Mouse (Mus musculus): ENCODE results near the gene Kcnn1. TPM values are rescaled to one million over a fixed set of nuclear protein-coding genes. Genes with fewer than 3 reads are reported as not detected.

Kcnn1 gene
- polyA plus RNA-seq, 1 experiment = 11.9 TPM

GRCm38 (mm10) chr8:70836666-70837065 lies 26.4 kb downstream of the Kcnn1 start:
- H3ac ChIP-seq (ENCODE audit: control insufficient read depth, insufficient read length) = no peak overlapping the region
- H3K4me3 ChIP-seq = no peak overlapping the region
- H3K36me3 ChIP-seq (ENCODE audit: control insufficient read depth, insufficient read depth) = no peaks in the 10 kb centered on the region
- TF ChIP-seq MAX (IDR thresholded peaks at IDR 0.05; ENCODE audit: low read depth) (no peak), POLR2AphosphoS2 (IDR thresholded peaks at IDR 0.05; ENCODE audit: insufficient read length, low read depth) (no peak), MYOG (IDR thresholded peaks at IDR 0.05; ENCODE audit: control insufficient read depth in 1 of 3, insufficient read depth in 1 of 3, insufficient read length in 2 of 3, low read depth in 2 of 3) (no peak), TCF3 (IDR thresholded peaks at IDR 0.05; ENCODE audit: insufficient read length, low read depth) (no peak), REST (IDR thresholded peaks at IDR 0.05; ENCODE audit: insufficient read depth, insufficient read length) (no peak), CEBPB (IDR thresholded peaks at IDR 0.05; ENCODE audit: insufficient read depth, poor library complexity, severe bottlenecking) (no peak), E2F4 (IDR thresholded peaks at IDR 0.05; ENCODE audit: insufficient read depth) (no peak), POLR2A (IDR thresholded peaks at IDR 0.05; ENCODE audit: insufficient read length, low read depth) (no peak), SRF (IDR thresholded peaks at IDR 0.05; ENCODE audit: control insufficient read depth, insufficient read length, low read depth) (no peak), MYOD1 (IDR thresholded peaks at IDR 0.05; ENCODE audit: control insufficient read depth in 1 of 3, insufficient read length in 2 of 3, low read depth in 2 of 3) (no peak), TCF12 (IDR thresholded peaks at IDR 0.05; ENCODE audit: insufficient read depth, poor library complexity, severe bottlenecking) (no peak), USF1 (IDR thresholded peaks at IDR 0.05; ENCODE audit: low read depth) (no peak)
- no peaks in the 10 kb centered on the region for H3K27me3 ChIP-seq (ENCODE audit: control insufficient read depth, insufficient read depth, insufficient read length)
- no peak overlapping the region for H3K4me2 ChIP-seq (ENCODE audit: low read depth)
- no peaks in the 10 kb centered on the region for H3K79me2 ChIP-seq (ENCODE audit: control insufficient read depth, insufficient read depth)

GRCm38 (mm10) chr8:70834071-70834470 lies 29.0 kb downstream of the Kcnn1 start:
- no peak overlapping the region for H3K4me3 ChIP-seq
- no peak overlapping the region for H3K4me2 ChIP-seq (ENCODE audit: low read depth)
- no peak overlapping the region for H3ac ChIP-seq (ENCODE audit: control insufficient read depth, insufficient read length)

DNA sequence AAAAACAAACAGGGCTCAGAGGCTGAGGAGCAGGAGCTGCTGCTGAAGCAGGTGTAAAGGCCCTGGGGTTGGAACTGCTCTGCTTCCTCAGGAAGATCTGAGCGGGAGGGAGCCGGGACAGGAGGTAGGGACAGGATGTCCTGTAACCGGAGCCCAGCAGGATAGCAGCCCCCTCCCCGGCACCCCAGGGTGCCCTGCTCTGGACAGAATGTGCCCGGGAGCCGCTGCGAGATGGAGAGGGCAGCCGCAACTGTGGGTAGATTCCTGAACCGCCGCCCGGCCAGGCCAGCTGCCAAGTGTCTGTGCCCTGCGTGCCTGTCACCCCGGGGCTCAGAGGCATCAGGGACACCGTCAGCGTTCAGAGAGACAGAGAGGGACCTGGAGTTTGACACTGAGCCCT lies 29.5 kb downstream of the Kcnn1 start:
- no peak for TF ChIP-seq CEBPB (IDR thresholded peaks at IDR 0.05; ENCODE audit: insufficient read depth, poor library complexity, severe bottlenecking)
- no peak for TF ChIP-seq MYOD1 (IDR thresholded peaks at IDR 0.05; ENCODE audit: control insufficient read depth in 1 of 3, insufficient read length in 2 of 3, low read depth in 2 of 3)
- no peak for TF ChIP-seq E2F4 (IDR thresholded peaks at IDR 0.05; ENCODE audit: insufficient read depth)
- no peak for TF ChIP-seq TCF3 (IDR thresholded peaks at IDR 0.05; ENCODE audit: insufficient read length, low read depth)
- no peak for TF ChIP-seq TCF12 (IDR thresholded peaks at IDR 0.05; ENCODE audit: insufficient read depth, poor library complexity, severe bottlenecking)
- no peak for TF ChIP-seq POLR2AphosphoS2 (IDR thresholded peaks at IDR 0.05; ENCODE audit: insufficient read length, low read depth)
- TF ChIP-seq SRF (IDR thresholded peaks at IDR 0.05; ENCODE audit: control insufficient read depth, insufficient read length, low read depth) = no peak
- TF ChIP-seq MYOG (IDR thresholded peaks at IDR 0.05; ENCODE audit: control insufficient read depth in 1 of 3, insufficient read depth in 1 of 3, insufficient read length in 2 of 3, low read depth in 2 of 3) = peak in 1 of 3 experiments; percentile 30

More at GRCm38 (mm10) chr8:70834071-70834470, 29.0 kb downstream of the Kcnn1 start:
- H3K79me2 ChIP-seq (ENCODE audit: control insufficient read depth, insufficient read depth) = no peaks in the 10 kb centered on the region
- TF ChIP-seq POLR2A (IDR thresholded peaks at IDR 0.05; ENCODE audit: insufficient read length, low read depth) = no peak
- TF ChIP-seq TCF3 (IDR thresholded peaks at IDR 0.05; ENCODE audit: insufficient read length, low read depth) = no peak
- no peak for TF ChIP-seq SRF (IDR thresholded peaks at IDR 0.05; ENCODE audit: control insufficient read depth, insufficient read length, low read depth)
- TF ChIP-seq REST (IDR thresholded peaks at IDR 0.05; ENCODE audit: insufficient read depth, insufficient read length) = no peak
- no peak for TF ChIP-seq TCF12 (IDR thresholded peaks at IDR 0.05; ENCODE audit: insufficient read depth, poor library complexity, severe bottlenecking)
- TF ChIP-seq CEBPB (IDR thresholded peaks at IDR 0.05; ENCODE audit: insufficient read depth, poor library complexity, severe bottlenecking) = no peak
- no peak for TF ChIP-seq MYOG (IDR thresholded peaks at IDR 0.05; ENCODE audit: control insufficient read depth in 1 of 3, insufficient read depth in 1 of 3, insufficient read length in 2 of 3, low read depth in 2 of 3)
- TF ChIP-seq USF1 (IDR thresholded peaks at IDR 0.05; ENCODE audit: low read depth) = no peak
- TF ChIP-seq MYOD1 (IDR thresholded peaks at IDR 0.05; ENCODE audit: control insufficient read depth in 1 of 3, insufficient read length in 2 of 3, low read depth in 2 of 3) = no peak
- no peak for TF ChIP-seq MAX (IDR thresholded peaks at IDR 0.05; ENCODE audit: low read depth)
- no peak for TF ChIP-seq E2F4 (IDR thresholded peaks at IDR 0.05; ENCODE audit: insufficient read depth)
- no peak for TF ChIP-seq POLR2AphosphoS2 (IDR thresholded peaks at IDR 0.05; ENCODE audit: insufficient read length, low read depth)
- H3K36me3 ChIP-seq (ENCODE audit: control insufficient read depth, insufficient read depth) = no peaks in the 10 kb centered on the region
- no peaks in the 10 kb centered on the region for H3K27me3 ChIP-seq (ENCODE audit: control insufficient read depth, insufficient read depth, insufficient read length)

GRCm38 (mm10) chr8:70833018-70833482 lies 30.0 kb downstream of the Kcnn1 start:
- Histone ChIP-seq H3K4me3 (no peak overlapping the region), H3K79me2 (ENCODE audit: control insufficient read depth, insufficient read depth) (no peaks in the 10 kb centered on the region), H3K4me2 (ENCODE audit: low read depth) (peak overlapping the region; percentile 38), H3K27me3 (ENCODE audit: control insufficient read depth, insufficient read depth, insufficient read length) (no peaks in the 10 kb centered on the region), H3K36me3 (ENCODE audit: control insufficient read depth, insufficient read depth) (no peaks in the 10 kb centered on the region), H3ac (ENCODE audit: control insufficient read depth, insufficient read length) (no peak overlapping the region)
- no peak for TF ChIP-seq USF1 (IDR thresholded peaks at IDR 0.05; ENCODE audit: low read depth)
- TF ChIP-seq TCF3 (IDR thresholded peaks at IDR 0.05; ENCODE audit: insufficient read length, low read depth) = no peak
- no peak for TF ChIP-seq POLR2AphosphoS2 (IDR thresholded peaks at IDR 0.05; ENCODE audit: insufficient read length, low read depth)
- TF ChIP-seq MAX (IDR thresholded peaks at IDR 0.05; ENCODE audit: low read depth) = no peak
- no peak for TF ChIP-seq REST (IDR thresholded peaks at IDR 0.05; ENCODE audit: insufficient read depth, insufficient read length)
- no peak for TF ChIP-seq TCF12 (IDR thresholded peaks at IDR 0.05; ENCODE audit: insufficient read depth, poor library complexity, severe bottlenecking)
- no peak for TF ChIP-seq SRF (IDR thresholded peaks at IDR 0.05; ENCODE audit: control insufficient read depth, insufficient read length, low read depth)
- no peak for TF ChIP-seq POLR2A (IDR thresholded peaks at IDR 0.05; ENCODE audit: insufficient read length, low read depth)
- no peak for TF ChIP-seq E2F4 (IDR thresholded peaks at IDR 0.05; ENCODE audit: insufficient read depth)
- TF ChIP-seq MYOD1 (IDR thresholded peaks at IDR 0.05; ENCODE audit: control insufficient read depth in 1 of 3, insufficient read length in 2 of 3, low read depth in 2 of 3) = no peak
- TF ChIP-seq CEBPB (IDR thresholded peaks at IDR 0.05; ENCODE audit: insufficient read depth, poor library complexity, severe bottlenecking) = no peak
- TF ChIP-seq MYOG (IDR thresholded peaks at IDR 0.05; ENCODE audit: control insufficient read depth in 1 of 3, insufficient read depth in 1 of 3, insufficient read length in 2 of 3, low read depth in 2 of 3) = no peak

More for the DNA sequence above, 29.5 kb downstream of the Kcnn1 start:
- Histone ChIP-seq H3ac (ENCODE audit: control insufficient read depth, insufficient read length) (no peak overlapping the region), H3K4me2 (ENCODE audit: low read depth) (peak overlapping the region; percentile 38), H3K36me3 (ENCODE audit: control insufficient read depth, insufficient read depth) (no peaks in the 10 kb centered on the region), H3K79me2 (ENCODE audit: control insufficient read depth, insufficient read depth) (no peaks in the 10 kb centered on the region), H3K27me3 (ENCODE audit: control insufficient read depth, insufficient read depth, insufficient read length) (no peaks in the 10 kb centered on the region), H3K4me3 (no peak overlapping the region)
